Mouse (Mus musculus) monocyte, adult 5-6 weeks (primary cell): Measurements from ENCODE around the gene Dusp28. TPM values are rescaled to one million over a fixed set of nuclear protein-coding genes. Genes with fewer than 3 reads are reported as not detected.
"Not testable (repeated sequence)": the region's sequence is repeated elsewhere in the genome, so short reads cannot be mapped to it uniquely, and the experiment has no call there.

ENCODE experiments used
- ATAC-seq: fragments of 153-309, 156-312 bp; replicated peaks from 2 replicates; pipeline ENCODE4 v1.8.0; 2017; ENCODE audit warnings: mild to moderate bottlenecking; ENCODE audit not compliant: low TSS enrichment, insufficient number of reproducible peaks, severe bottlenecking, poor library complexity, low FRiP score
- total RNA-seq: library from RNA; stranded (forward); fragments of 200-1000, 200-491, 200-594 nt; gene quantifications from 3 replicates; pipeline ENCODE4 v1.2.3, GENCODE M21; 2017

Gene Dusp28
- total RNA-seq, 1 experiment from 2014 or later: 2.0 TPM

GRCm38 (mm10) chr1:92934182-92934827, 27.5 kb downstream of the Dusp28 start, which contains the start of gene Capn10:
Gene Capn10, plus strand, starts transcription at chr1:92934376.
- peak; percentile 92 for ATAC-seq

- ATAC-seq: no peak
Measured at GRCm38 (mm10) chr1:92935054-92935962, 28.5 kb downstream of the Dusp28 start.

GRCm38 (mm10) chr1:92935977-92936376, 29.2 kb downstream of the Dusp28 start:
- ATAC-seq: no peak

- ATAC-seq: no peak
Measured at GRCm38 (mm10) chr1:92936467-92936866, 29.7 kb downstream of the Dusp28 start.

- no peak for ATAC-seq
Measured at GRCm38 (mm10) chr1:92937797-92938196, 31.0 kb downstream of the Dusp28 start.

- ATAC-seq: no peak
Measured at GRCm38 (mm10) chr1:92939746-92940145, 33.0 kb downstream of the Dusp28 start.

- ATAC-seq: no peak
Measured at GRCm38 (mm10) chr1:92943219-92943989, 36.6 kb downstream of the Dusp28 start.

- ATAC-seq: no peak
Measured at GRCm38 (mm10) chr1:92947966-92948365, 41.2 kb downstream of the Dusp28 start.

- 0 out of 2 replicates have a peak, but pooled peaks have one; percentile 15 for ATAC-seq
Measured at GRCm38 (mm10) chr1:92949426-92949825, 42.6 kb downstream of the Dusp28 start.

- ATAC-seq: no peak
Measured at GRCm38 (mm10) chr1:92950607-92951006, 43.8 kb downstream of the Dusp28 start, which contains the start of gene Gpr35. Gene Gpr35, plus strand, starts transcription at chr1:92950865.

- no peak for ATAC-seq
Measured at GRCm38 (mm10) chr1:92953641-92954040, 46.9 kb downstream of the Dusp28 start.

GRCm38 (mm10) chr1:92956571-92957335, 50.0 kb downstream of the Dusp28 start:
- not testable (repeated sequence) for ATAC-seq

Other genes starting within 250 kb of the Dusp28 start
- 24.0 to 67.4 TPM (median 25.2 TPM) in 3 replicates for gene Gpc1, start 75.3 kb upstream of the Dusp28 start, total RNA-seq
- gene Ankmy1, start 4.1 kb upstream of the Dusp28 start, total RNA-seq: 0.49 TPM in 1 of 3 replicates, not detected in the others
- gene Rnpepl1, start 3.8 kb downstream of the Dusp28 start, total RNA-seq: 17.1 to 31.1 TPM (median 26.0 TPM) in 3 replicates
- gene Capn10, start 27.4 kb downstream of the Dusp28 start, total RNA-seq: 4.0 to 10.1 TPM (median 7.1 TPM) in 3 replicates
- gene Gpr35, start 43.9 kb downstream of the Dusp28 start, total RNA-seq: 56.2 to 58.9 TPM (median 58.5 TPM) in 3 replicates
- not detected in 3 replicates for gene Aqp12, start 99.4 kb downstream of the Dusp28 start, total RNA-seq
- gene Kif1a, start 195.0 kb downstream of the Dusp28 start, total RNA-seq: not detected in 3 replicates
- not detected in 3 replicates for gene Agxt, start 228.3 kb downstream of the Dusp28 start, total RNA-seq